Mouse (Mus musculus) layer of hippocampus, postnatal 36 days (tissue): ENCODE data around the gene Pfkfb3. TPM values are rescaled to one million over a fixed set of nuclear protein-coding genes. Genes with fewer than 3 reads are reported as not detected.

Experiments
- DNase-seq, 2 experiments: peaks; one replicate each; pipeline ENCODE4 v3.0.0; 2022
- total RNA-seq, 2 experiments: library from RNA; stranded (reverse); gene quantifications; 2 replicates each; pipeline ENCODE4 v1.2.3; 2021

The Pfkfb3 gene
- total RNA-seq, 2 experiments from 2014 or later: 41.6 to 43.2 TPM

GRCm38 (mm10) chr2:11427596-11427995, 126.3 kb downstream of the Pfkfb3 start:
- no peak for DNase-seq

DNA sequence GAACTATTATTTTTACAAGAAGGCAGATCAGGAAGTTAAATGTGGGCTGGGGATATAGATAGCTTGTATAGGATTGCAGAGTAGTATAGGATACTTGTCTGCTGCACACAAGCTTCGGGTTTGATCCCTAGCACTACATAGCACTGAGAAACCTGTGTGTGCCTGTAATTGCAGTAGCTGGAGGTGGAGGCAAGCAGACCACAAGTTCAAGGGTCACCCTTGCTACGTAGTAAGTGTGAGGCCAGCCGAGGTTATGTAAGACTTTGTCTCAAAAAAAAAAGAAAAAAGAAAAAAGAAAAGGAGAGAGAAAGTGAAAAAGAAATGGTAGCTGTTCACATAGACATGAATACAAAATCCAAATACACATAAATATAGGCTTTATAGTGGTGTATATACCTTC, 127.5 kb downstream of the Pfkfb3 start:
- no peak for DNase-seq

- DNase-seq: no peak
Measured at GRCm38 (mm10) chr2:11425421-11426131, 128.3 kb downstream of the Pfkfb3 start.

DNA sequence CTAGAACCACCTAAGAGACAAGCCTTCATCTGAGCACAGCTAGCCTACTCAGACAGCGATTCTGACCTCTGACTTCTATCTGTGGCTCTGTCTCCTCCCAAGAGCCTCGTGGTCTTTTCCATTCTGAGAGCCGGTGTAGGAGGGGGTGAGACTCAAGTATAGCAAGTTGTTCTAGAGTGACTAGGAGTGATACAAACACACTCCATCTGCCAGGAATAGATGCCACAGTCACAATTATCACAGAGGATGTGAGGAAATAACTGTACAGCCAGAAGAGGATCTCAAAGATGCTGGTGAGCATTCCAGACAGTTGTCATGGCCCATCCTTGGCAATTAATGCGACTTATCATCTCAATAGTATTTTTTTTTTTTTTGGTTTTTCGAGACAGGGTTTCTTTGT, 129.6 kb downstream of the Pfkfb3 start:
- no peak for DNase-seq

DNA sequence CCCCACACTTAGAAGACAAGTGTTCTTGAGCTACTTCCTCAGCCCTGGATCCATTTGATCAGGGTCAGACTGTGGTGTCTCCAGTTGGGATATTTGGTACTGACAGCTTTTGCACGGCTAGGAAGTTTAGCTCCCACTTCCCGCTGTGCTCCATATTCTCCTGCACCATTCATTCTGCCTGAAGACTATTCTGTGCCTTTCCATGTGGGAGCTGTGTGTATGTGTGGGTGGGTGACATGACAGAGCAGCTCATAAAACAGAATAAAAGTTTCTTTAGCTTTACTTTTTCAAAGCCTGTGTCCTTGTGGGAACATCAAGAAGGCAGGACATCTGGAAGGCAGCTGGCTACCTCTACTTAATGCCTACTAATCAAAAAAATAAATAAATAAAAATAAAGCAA, 130.5 kb downstream of the Pfkfb3 start:
- DNase-seq: no peak

DNA sequence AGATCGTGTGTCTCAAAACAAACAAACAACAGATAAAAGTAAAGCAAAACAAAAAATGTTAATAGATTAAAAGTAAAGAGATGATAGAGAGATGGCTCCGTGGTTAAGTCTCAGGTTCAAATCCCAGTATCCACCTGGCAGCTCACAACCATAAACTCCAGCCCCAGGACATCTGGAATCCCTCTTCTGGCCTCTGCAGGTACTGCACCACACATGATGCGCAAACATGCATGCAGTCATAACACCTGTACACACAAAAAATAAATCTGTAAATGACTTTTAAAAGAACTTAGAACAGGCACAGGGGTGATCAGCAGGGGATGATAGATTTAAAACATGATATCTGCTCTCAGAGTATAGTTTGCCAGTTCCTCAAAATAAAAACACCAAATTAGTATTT, 131.5 kb downstream of the Pfkfb3 start:
- no peak for DNase-seq

Other genes with a start within 250 kb of the Pfkfb3 start
- gene Rbm17, start 50.1 kb upstream of the Pfkfb3 start, total RNA-seq: 10 to 100 TPM; 72.4 to 86.0 TPM
- gene Gm17490, start 72.2 kb upstream of the Pfkfb3 start, total RNA-seq: not detected
- under 1 TPM; 0.10 to 0.35 TPM for gene Il2ra, start 88.7 kb upstream of the Pfkfb3 start, total RNA-seq
- gene Il15ra, start 151.2 kb upstream of the Pfkfb3 start, total RNA-seq: 1 to 10 TPM; 5.3 to 8.4 TPM
- gene Fbh1, start 223.5 kb upstream of the Pfkfb3 start, total RNA-seq: 10 to 100 TPM; 80.3 to 86.1 TPM
- gene Ankrd16, start 223.8 kb upstream of the Pfkfb3 start, total RNA-seq: 10 to 100 TPM; 50.1 to 55.8 TPM